Mouse (Mus musculus): Measurements from ENCODE around the gene Tmco4. TPM values are rescaled to one million over a fixed set of nuclear protein-coding genes. Genes with fewer than 3 reads are reported as not detected.

The Tmco4 gene
- polyA plus RNA-seq, 1 experiment from 2014 or later = 0.98 TPM

DNA sequence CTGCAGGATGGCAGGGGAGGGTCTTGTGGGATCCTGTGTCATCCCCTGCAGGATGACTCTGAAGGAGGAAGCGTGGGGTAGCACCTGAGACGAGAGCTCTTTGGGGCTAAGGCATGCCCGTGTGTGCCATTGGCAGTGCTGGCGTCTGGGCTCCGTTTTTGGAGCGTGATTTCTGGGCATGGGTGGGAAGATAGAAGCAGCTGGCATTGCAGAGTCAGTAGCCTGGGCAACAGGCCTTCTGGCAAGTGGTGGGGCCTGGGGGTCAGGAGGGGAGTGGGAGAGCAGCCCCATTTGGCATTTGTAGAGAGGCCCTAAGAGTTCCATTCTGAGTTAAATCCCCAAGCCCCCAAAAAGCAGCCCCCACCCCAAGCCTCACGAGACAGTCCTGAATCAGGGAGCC lies 80.1 kb downstream of the Tmco4 start:
- Histone ChIP-seq H3K4me2 (replicated peaks) (no peak overlapping the region), H3K9me3 (no peaks in the 10 kb centered on the region), H3K27me3 (replicated peaks) (no peaks in the 10 kb centered on the region; the same call in 1 of the 2 replicates), H3K4me1 (peaks cover 16% of the 10 kb centered on the region; the same call in 1 of the 2 replicates), H3K4me3 (no peak overlapping the region), H3K27ac (no peak overlapping the region), H3K36me3 (no peaks in the 10 kb centered on the region), H3K9ac (no peak overlapping the region)
- ATAC-seq (ENCODE audit: low FRiP score, low read depth) = no peak
- 73% methylated on average over 7 of the region's 7 CpGs for WGBS

DNA sequence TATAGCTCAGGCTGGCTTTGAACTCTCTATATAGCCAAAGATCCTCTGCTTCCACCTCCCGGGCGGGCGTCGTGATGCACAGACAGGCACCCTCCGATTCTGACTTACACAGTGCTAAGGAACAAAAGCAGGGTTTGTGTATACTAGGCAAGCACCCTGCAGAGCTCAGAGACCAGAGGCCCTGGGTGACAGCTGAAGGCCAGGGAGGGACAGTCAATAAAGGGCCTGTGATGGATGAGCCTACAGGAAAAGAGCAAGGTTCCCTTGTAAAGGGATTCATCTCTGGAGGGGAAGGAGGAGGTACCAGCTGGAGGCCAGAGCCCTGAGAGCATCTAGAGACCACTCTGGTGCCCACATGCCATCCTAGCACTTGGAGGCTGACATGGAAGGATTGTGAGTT lies 80.7 kb downstream of the Tmco4 start:
- H3K36me3 ChIP-seq = no peaks in the 10 kb centered on the region
- no peak overlapping the region for H3K27ac ChIP-seq
- H3K4me1 ChIP-seq = peaks cover 16% of the 10 kb centered on the region; the same call in 1 of the 2 replicates
- H3K9me3 ChIP-seq = no peaks in the 10 kb centered on the region
- no peak for ATAC-seq (ENCODE audit: low FRiP score, low read depth)
- H3K4me3 ChIP-seq = no peak overlapping the region
- no peak overlapping the region for H3K4me2 ChIP-seq (replicated peaks)
- no peaks in the 10 kb centered on the region; the same call in 1 of the 2 replicates for H3K27me3 ChIP-seq (replicated peaks)
- H3K9ac ChIP-seq = no peak overlapping the region
- WGBS = 19% methylated on average over 5 of the region's 5 CpGs

DNA sequence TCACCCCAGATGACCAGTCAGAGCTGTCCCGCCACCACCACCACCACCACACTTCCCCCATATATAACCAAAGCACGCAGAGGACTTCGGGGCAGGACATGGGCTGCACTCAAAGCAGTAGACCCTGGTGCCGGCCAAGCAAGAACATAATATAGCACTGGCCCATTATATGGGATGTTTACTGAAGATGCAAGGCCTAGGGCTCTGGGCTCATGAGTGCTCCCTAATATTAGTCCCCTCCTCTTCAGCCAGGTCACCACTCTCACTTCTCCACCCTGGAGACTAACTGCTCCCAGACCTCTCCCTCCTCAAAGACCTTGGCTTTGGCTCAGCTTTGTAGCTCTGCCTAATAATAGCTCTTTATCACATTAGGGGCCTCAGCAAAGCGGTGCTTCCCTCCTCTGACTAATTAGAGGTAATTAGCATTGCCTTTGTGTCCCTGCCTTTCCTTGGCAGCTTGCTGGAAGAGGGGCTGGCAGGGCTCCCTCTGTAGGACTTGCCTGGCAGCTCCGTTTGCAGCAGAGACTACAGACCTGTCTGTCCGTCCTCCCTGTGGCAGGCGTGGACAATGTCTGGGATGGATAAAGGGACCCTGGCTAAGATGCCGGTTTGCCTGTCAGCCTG lies 81.7 kb downstream of the Tmco4 start:
- no peak overlapping the region for H3K4me3 ChIP-seq
- 47% methylated on average over 9 of the region's 9 CpGs for WGBS
- H3K27me3 ChIP-seq (replicated peaks) = no peaks in the 10 kb centered on the region; the same call in 1 of the 2 replicates
- peak; percentile 44; the same call in 1 of the 2 replicates for ATAC-seq (ENCODE audit: low FRiP score, low read depth)
- no peak overlapping the region for H3K9ac ChIP-seq
- H3K4me1 ChIP-seq = peaks cover 16% of the 10 kb centered on the region; the same call in 1 of the 2 replicates
- H3K4me2 ChIP-seq (replicated peaks) = no peak overlapping the region
- H3K27ac ChIP-seq = no peak overlapping the region
- no peaks in the 10 kb centered on the region for H3K9me3 ChIP-seq
- no peaks in the 10 kb centered on the region for H3K36me3 ChIP-seq

DNA sequence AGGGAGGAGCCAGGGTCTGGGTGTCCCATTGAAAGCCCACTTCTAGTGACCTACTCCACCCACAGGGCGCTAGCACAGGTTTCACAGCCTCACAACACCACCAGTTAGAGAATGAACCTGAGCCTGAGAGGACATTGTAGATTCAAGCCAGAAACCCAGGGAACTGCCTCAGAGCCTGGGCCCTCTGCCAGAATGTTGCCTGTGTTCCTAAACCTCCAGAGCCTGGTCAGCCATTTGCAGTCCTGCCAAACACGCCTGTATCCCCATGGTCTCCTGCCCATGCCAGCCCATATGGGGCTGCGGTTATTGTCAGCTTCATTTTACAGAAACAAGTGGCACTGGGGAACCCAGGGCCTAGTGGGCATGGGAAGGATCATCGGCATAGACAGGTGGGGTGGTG lies 82.6 kb downstream of the Tmco4 start:
- peaks cover 16% of the 10 kb centered on the region; the same call in 1 of the 2 replicates for H3K4me1 ChIP-seq
- no peak overlapping the region for H3K4me3 ChIP-seq
- H3K9me3 ChIP-seq = no peaks in the 10 kb centered on the region
- no peak overlapping the region for H3K4me2 ChIP-seq (replicated peaks)
- no peak for ATAC-seq (ENCODE audit: low FRiP score, low read depth)
- no peaks in the 10 kb centered on the region for H3K36me3 ChIP-seq
- no peaks in the 10 kb centered on the region; the same call in none of the 2 replicates for H3K27me3 ChIP-seq (replicated peaks)
- no peak overlapping the region for H3K9ac ChIP-seq
- 80% methylated on average over 4 of the region's 4 CpGs for WGBS
- no peak overlapping the region for H3K27ac ChIP-seq

DNA sequence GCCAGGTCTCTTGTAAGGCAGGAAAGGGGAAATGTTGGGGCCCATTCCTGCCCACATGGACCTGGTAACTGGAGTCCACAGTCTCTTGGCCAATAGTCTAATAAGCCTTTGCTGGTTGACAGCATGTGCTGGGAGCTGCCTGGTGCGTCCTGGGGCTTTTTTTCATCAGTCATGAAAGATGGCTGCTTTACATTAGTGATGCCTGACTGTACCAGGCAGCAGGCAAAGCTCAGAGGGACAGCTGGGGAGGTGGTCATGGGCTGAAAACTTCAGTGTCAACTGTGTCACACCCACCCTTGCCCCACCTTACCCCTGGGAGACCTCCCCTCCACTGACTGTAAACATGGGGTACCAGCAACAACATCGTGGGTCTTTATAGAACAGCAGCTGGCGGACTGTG lies 83.1 kb downstream of the Tmco4 start:
- ATAC-seq (ENCODE audit: low FRiP score, low read depth) = no peak
- Histone ChIP-seq H3K27ac (no peak overlapping the region), H3K4me3 (no peak overlapping the region), H3K9me3 (no peaks in the 10 kb centered on the region), H3K4me2 (replicated peaks) (no peak overlapping the region), H3K27me3 (replicated peaks) (no peaks in the 10 kb centered on the region; the same call in none of the 2 replicates), H3K9ac (no peak overlapping the region), H3K36me3 (no peaks in the 10 kb centered on the region), H3K4me1 (peaks cover 16% of the 10 kb centered on the region; the same call in 1 of the 2 replicates)
- WGBS = 76% methylated on average over 3 of the region's 3 CpGs

DNA sequence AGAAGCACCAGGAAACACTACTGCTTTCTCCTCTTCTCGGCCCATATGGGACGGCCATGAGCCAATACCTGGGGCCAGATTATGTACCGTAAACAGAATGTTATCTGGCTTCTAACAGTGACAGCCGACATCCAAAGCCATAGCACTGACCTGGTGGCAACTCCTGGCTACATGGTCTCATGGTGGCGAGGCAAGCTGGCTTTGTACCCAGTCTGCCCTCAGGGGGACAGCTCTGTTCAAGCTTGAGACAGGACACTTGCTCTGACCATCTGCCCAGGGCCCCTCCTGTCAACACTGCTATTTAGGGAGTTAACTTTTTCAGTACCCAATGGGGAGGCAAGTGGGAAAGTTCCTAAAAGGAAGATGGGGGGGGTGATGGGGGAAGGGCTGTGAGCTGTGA lies 84.6 kb downstream of the Tmco4 start:
- Histone ChIP-seq H3K4me2 (replicated peaks) (no peak overlapping the region), H3K27ac (no peak overlapping the region), H3K9me3 (no peaks in the 10 kb centered on the region), H3K9ac (no peak overlapping the region), H3K27me3 (replicated peaks) (no peaks in the 10 kb centered on the region; the same call in none of the 2 replicates), H3K4me3 (no peak overlapping the region), H3K4me1 (peaks cover 16% of the 10 kb centered on the region; the same call in 1 of the 2 replicates), H3K36me3 (no peaks in the 10 kb centered on the region)
- 68% methylated on average over 5 of the region's 5 CpGs for WGBS
- ATAC-seq (ENCODE audit: low FRiP score, low read depth) = no peak

DNA sequence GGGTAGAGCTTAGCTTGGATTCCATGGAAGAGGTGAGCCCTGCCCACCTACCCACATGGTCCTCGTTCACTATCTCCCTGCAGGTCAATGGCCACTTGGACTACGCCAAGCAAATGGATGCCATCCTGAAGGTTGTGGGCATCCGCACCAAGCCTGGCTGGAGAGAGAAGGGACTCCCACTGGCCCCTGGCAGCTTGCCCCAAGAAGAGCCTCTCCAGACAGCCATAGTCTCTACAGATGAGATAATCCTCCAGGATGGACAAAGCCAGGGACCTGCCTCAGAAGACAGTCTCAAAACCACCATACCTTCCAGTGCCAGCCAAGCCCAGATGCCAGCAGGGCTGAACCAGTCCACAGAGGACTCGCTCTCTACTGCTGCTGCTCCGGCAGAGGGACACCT lies 85.3 kb downstream of the Tmco4 start:
- no peaks in the 10 kb centered on the region for H3K9me3 ChIP-seq
- H3K27ac ChIP-seq = no peak overlapping the region
- H3K4me3 ChIP-seq = no peak overlapping the region
- no peaks in the 10 kb centered on the region; the same call in none of the 2 replicates for H3K27me3 ChIP-seq (replicated peaks)
- H3K4me2 ChIP-seq (replicated peaks) = no peak overlapping the region
- peaks cover 12% of the 10 kb centered on the region; the same call in 1 of the 2 replicates for H3K4me1 ChIP-seq
- no peak overlapping the region for H3K9ac ChIP-seq
- H3K36me3 ChIP-seq = no peaks in the 10 kb centered on the region
- ATAC-seq (ENCODE audit: low FRiP score, low read depth) = no peak
- WGBS = 89% methylated on average over 5 of the region's 5 CpGs

DNA sequence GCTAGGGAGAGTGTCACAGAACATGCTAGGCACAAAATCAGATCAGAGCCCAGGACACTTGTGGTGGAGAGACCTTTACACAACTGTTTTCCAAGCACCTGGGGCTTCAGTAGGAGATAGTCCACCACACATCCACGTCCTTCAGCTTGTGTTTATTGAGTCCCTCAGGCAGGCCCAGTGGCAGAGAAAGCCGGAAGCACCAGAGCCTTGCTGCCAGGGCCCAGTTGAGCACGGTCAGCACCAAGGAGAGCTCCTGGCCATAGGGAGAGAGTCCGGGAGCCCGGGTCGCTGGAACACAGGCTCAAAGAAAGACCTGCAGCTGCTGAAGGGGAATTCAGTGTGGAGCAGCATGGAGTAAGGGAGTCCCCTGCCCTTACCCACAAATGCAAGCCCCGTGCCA lies 86.9 kb downstream of the Tmco4 start:
- H3K4me2 ChIP-seq (replicated peaks) = no peak overlapping the region
- no peaks in the 10 kb centered on the region; the same call in none of the 2 replicates for H3K27me3 ChIP-seq (replicated peaks)
- no peak for ATAC-seq (ENCODE audit: low FRiP score, low read depth)
- H3K9ac ChIP-seq = no peak overlapping the region
- H3K36me3 ChIP-seq = no peaks in the 10 kb centered on the region
- H3K9me3 ChIP-seq = no peaks in the 10 kb centered on the region
- 9% methylated on average over 7 of the region's 7 CpGs for WGBS
- no peaks in the 10 kb centered on the region for H3K4me1 ChIP-seq
- H3K27ac ChIP-seq = no peak overlapping the region
- H3K4me3 ChIP-seq = no peak overlapping the region

DNA sequence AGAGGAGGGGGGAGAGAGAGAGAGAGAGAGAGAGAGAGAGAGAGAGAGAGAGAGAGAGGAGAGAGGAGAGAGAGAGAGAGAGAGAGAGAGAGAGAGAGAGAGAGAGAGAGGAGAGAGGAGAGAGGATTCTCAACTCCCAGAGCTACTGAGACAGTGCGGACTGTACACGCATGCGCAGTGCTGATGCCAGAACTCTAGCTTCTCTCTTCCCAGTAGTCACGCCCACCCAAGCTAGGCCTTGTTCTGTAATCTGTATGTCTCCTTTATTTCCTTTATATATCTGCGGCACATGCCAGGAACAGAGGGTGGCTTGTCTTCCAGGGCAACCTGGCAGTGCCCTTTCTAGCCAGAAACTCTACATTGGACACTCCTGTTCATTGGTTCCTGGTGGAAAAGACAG lies 92.1 kb downstream of the Tmco4 start:
- H3K4me3 ChIP-seq = no peak overlapping the region
- WGBS = 91% methylated on average over 5 of the region's 5 CpGs

DNA sequence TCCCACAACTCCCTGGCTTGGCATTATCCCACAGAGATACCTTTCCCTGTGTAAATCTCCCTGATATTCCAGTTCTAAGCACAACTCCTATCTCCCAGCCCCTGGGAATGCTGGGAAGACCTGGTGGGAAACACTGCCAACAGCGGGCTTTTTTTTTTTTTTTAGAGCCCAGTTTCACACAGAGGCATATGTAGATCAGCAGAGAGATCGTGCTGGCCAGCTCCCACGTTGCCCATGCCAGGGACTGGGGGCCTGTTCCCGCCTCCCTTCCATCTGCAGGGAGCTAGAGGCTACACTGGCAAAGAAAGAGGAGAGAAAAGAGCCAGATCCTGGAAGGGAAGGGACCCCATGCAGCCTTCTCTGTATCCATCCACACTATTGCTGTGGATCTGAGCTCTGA lies 95.6 kb downstream of the Tmco4 start:
- no peaks in the 10 kb centered on the region for H3K4me1 ChIP-seq
- H3K9me3 ChIP-seq = no peaks in the 10 kb centered on the region
- H3K27me3 ChIP-seq (replicated peaks) = peaks cover 20% of the 10 kb centered on the region
- H3K9ac ChIP-seq = no peak overlapping the region
- ATAC-seq (ENCODE audit: low FRiP score, low read depth) = no peak
- WGBS = 49% methylated on average over 4 of the region's 4 CpGs
- H3K27ac ChIP-seq = no peak overlapping the region
- H3K4me3 ChIP-seq = no peak overlapping the region
- no peaks in the 10 kb centered on the region for H3K36me3 ChIP-seq
- H3K4me2 ChIP-seq (replicated peaks) = no peak overlapping the region

More for the DNA sequence above, 92.1 kb downstream of the Tmco4 start:
- no peak for ATAC-seq (ENCODE audit: low FRiP score, low read depth)
- Histone ChIP-seq H3K9me3 (no peaks in the 10 kb centered on the region), H3K4me1 (no peaks in the 10 kb centered on the region), H3K36me3 (no peaks in the 10 kb centered on the region), H3K27me3 (replicated peaks) (peaks cover 4% of the 10 kb centered on the region; the same call in 1 of the 2 replicates), H3K9ac (no peak overlapping the region), H3K4me2 (replicated peaks) (no peak overlapping the region), H3K27ac (no peak overlapping the region)

DNA sequence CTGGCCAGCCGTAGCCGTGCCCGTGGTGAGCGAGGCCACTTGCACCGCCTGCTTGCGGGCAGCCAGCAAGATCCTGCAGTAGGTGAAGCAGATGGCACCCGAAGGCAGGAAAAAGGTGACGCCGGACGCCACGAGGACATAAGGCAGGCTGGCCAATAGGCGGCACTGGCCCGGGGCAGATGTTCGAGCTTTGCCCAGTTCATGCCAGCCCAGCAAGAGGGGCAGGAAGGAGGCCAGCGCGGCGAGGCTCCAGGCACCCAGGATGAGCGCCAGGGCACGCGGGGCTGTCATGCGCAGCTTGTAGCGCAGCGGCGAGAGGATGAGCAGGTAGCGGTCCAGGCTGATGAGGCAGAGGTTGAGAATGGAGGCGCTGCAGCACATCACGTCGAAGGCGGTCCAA lies 101.4 kb downstream of the Tmco4 start:
- no peak for ATAC-seq (ENCODE audit: low FRiP score, low read depth)
- WGBS = 19% methylated on average over 29 of the region's 29 CpGs
- H3K36me3 ChIP-seq = no peaks in the 10 kb centered on the region
- H3K4me1 ChIP-seq = peaks cover 12% of the 10 kb centered on the region
- H3K4me3 ChIP-seq = peak overlapping the region; percentile 43; the same call in 1 of the 2 replicates
- H3K27me3 ChIP-seq (replicated peaks) = peaks cover 67% of the 10 kb centered on the region
- H3K27ac ChIP-seq = no peak overlapping the region
- no peaks in the 10 kb centered on the region for H3K9me3 ChIP-seq
- H3K9ac ChIP-seq = no peak overlapping the region
- peak overlapping the region; percentile 85; the same call in 1 of the 2 replicates for H3K4me2 ChIP-seq (replicated peaks)

DNA sequence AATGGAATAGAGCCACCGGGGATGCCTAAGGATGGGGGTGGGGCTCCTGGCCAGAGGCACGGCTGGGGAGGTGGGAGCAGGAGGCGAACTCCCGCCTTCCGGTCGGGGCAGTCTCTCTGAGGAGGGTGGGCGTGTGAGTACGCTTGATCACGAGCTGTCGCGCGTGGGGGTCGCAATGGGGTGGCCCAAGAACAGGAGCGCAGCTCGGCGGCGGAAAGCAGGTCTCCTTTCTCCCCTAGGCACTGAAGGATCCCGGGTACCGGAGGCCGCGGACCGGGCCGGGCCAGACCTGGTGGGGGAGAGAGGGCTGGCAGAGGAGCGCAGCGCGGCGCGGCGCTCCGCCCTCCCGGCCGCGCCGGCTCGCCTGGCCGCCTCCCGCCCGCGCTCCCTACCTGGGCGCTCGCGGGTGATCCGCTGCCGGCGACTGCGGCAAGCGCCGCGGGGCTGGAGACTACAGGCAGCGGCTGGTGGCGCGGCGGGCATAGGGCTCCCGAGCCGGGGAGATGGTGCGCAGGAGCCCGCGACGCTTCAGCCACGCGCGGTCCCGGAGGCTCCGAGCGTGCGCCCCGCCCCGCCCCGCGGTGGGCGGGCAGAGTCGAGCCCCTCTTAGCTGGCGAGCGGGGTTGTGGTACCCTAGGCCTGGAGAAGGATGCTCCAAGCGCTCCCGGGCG lies 102.5 kb downstream of the Tmco4 start, which contains the start of gene Htr6:
Gene Htr6 (minus strand): TSS at position 530 of the 671 bp plus-strand sequence.
- ATAC-seq (ENCODE audit: low FRiP score, low read depth) = no peak
- Histone ChIP-seq H3K27ac (no peak within 1 kb of the TSS), H3K4me1 (peaks cover 12% of the 10 kb centered on the region), H3K9me3 (no peaks in the 10 kb centered on the region), H3K27me3 (replicated peaks) (peaks cover 63% of the 10 kb centered on the region), H3K4me2 (replicated peaks) (peak within 1 kb of the TSS; percentile 85), H3K4me3 (peak within 1 kb of the TSS; percentile 43), H3K9ac (peak within 1 kb of the TSS; percentile 51; the same call in 1 of the 2 replicates), H3K36me3 (no peaks in the 10 kb centered on the region)
- 2% methylated on average over 68 of the region's 77 CpGs for WGBS
